Mouse (Mus musculus) testis, adult 2 months (tissue): ENCODE measurements at regions not wholly inside any gene's neighbourhood (a gene's known extent, or its start where the extent isn't known, plus 50 kb on each side); places are given as distances from the start of the nearest gene placed in this dataset.

Experiments
- CTCF ChIP-seq: fragments of 200-500 bp; IDR thresholded peaks from 2 replicates; pipeline ENCODE4 v1.5.1; 2012; ENCODE audit warnings: low read depth, mild to moderate bottlenecking, inconsistent platforms, low read length, moderate library complexity; ENCODE audit not compliant: control insufficient read depth, insufficient read depth, insufficient replicate concordance
- POLR2A ChIP-seq: fragments of 200-500 bp; IDR thresholded peaks from 2 replicates; pipeline ENCODE4 v1.6.1; 2012; ENCODE audit warnings: low read depth, mild to moderate bottlenecking, inconsistent platforms, low read length, moderate library complexity; ENCODE audit not compliant: control insufficient read depth

- no peak for TF ChIP-seq POLR2A
- TF ChIP-seq CTCF: no peak
Observed at GRCm38 (mm10) chr4:148750030-148750429, 54.2 kb upstream of the Casz1 start.
